8 mouse cellular contexts compared by ENCODE assay signal in genomic region chr15:78712335-78713258, GRCm38 (mm10). TPM values are rescaled to one million over a fixed set of nuclear protein-coding genes. Genes with fewer than 3 reads are reported as not detected.
DNase-seq lines count a peak whose midpoint lies in the region; ATAC-seq and TF ChIP-seq lines count a peak whose summit lies in the region.

No protein-coding gene starts in this region.

- H3K27me3 ChIP-seq in intestine, embryonic 14.5 days (replicated peaks; ENCODE audit: control insufficient read depth, insufficient read depth, low read length): peaks cover 77% of the 10 kb centered on the region
- H3K27me3 ChIP-seq in intestine, postnatal 0 days (replicated peaks; ENCODE audit: control insufficient read depth, insufficient read depth, low read length): peaks cover 37% of the 10 kb centered on the region
- peaks cover 39% of the 10 kb centered on the region for H3K27me3 ChIP-seq in forebrain, embryonic 11.5 days (ENCODE audit: control insufficient read depth, insufficient read depth, low read length)
- peaks cover 77% of the 10 kb centered on the region for H3K27me3 ChIP-seq in intestine, embryonic 15.5 days (replicated peaks)

- WGBS in intestine, embryonic 14.5 days: 8% methylated on average over 53 of the region's 53 CpGs
- 9% methylated on average over 51 of the region's 53 CpGs for WGBS in intestine, postnatal 0 days
- WGBS in forebrain, embryonic 11.5 days: 10% methylated on average over 53 of the region's 53 CpGs
- WGBS in intestine, embryonic 15.5 days: 8% methylated on average over 53 of the region's 53 CpGs

- peak overlapping the region; percentile 3; the same call in 1 of the 2 replicates for H3K4me2 ChIP-seq in intestine, embryonic 14.5 days (ENCODE audit: low read length)
- no peak overlapping the region; the same call in 1 of the 2 replicates for H3K4me2 ChIP-seq in intestine, postnatal 0 days (replicated peaks; ENCODE audit: low read depth)
- H3K4me2 ChIP-seq in forebrain, embryonic 11.5 days (ENCODE audit: low read depth, low read length, severe bottlenecking): peak overlapping the region; percentile 50
- peak overlapping the region; percentile 42 for H3K4me2 ChIP-seq in intestine, embryonic 15.5 days (replicated peaks)

- H3K9me3 ChIP-seq in intestine, embryonic 14.5 days (ENCODE audit: control insufficient read depth, low read length): no peaks in the 10 kb centered on the region
- no peaks in the 10 kb centered on the region for H3K9me3 ChIP-seq in intestine, postnatal 0 days (ENCODE audit: control insufficient read depth)
- H3K9me3 ChIP-seq in forebrain, embryonic 11.5 days (ENCODE audit: control insufficient read depth, low read length): no peaks in the 10 kb centered on the region
- no peaks in the 10 kb centered on the region for H3K9me3 ChIP-seq in intestine, embryonic 15.5 days

- H3K36me3 ChIP-seq in intestine, embryonic 14.5 days (ENCODE audit: control insufficient read depth, insufficient read depth, low read length): no peaks in the 10 kb centered on the region
- H3K36me3 ChIP-seq in intestine, postnatal 0 days (ENCODE audit: control insufficient read depth, insufficient read depth): no peaks in the 10 kb centered on the region
- no peaks in the 10 kb centered on the region for H3K36me3 ChIP-seq in forebrain, embryonic 11.5 days (ENCODE audit: control insufficient read depth, insufficient read depth, low read length)
- H3K36me3 ChIP-seq in intestine, embryonic 15.5 days: no peaks in the 10 kb centered on the region

- no peaks in the 10 kb centered on the region for H3K4me1 ChIP-seq in intestine, embryonic 14.5 days (replicated peaks; ENCODE audit: control insufficient read depth, insufficient read depth, low read length)
- no peaks in the 10 kb centered on the region for H3K4me1 ChIP-seq in intestine, postnatal 0 days (replicated peaks; ENCODE audit: control insufficient read depth, insufficient read depth, low read length)
- H3K4me1 ChIP-seq in forebrain, embryonic 11.5 days (replicated peaks; ENCODE audit: control insufficient read depth, insufficient read depth, low read length): peaks cover 13% of the 10 kb centered on the region
- H3K4me1 ChIP-seq in intestine, embryonic 15.5 days (replicated peaks): no peaks in the 10 kb centered on the region

- ATAC-seq in intestine, embryonic 14.5 days (replicated peaks; ENCODE audit: low FRiP score, low TSS enrichment, low read depth): no peak
- ATAC-seq in intestine, postnatal 0 days: no peak
- ATAC-seq in forebrain, embryonic 11.5 days (replicated peaks; ENCODE audit: low FRiP score): peak; percentile 53
- no peak for ATAC-seq in intestine, embryonic 15.5 days

- H3K9ac ChIP-seq in intestine, embryonic 14.5 days (ENCODE audit: low read length): no peak overlapping the region
- no peak overlapping the region for H3K9ac ChIP-seq in intestine, postnatal 0 days (ENCODE audit: low read depth, low read length)
- peak overlapping the region; percentile 23; the same call in 1 of the 2 replicates for H3K9ac ChIP-seq in forebrain, embryonic 11.5 days (ENCODE audit: low read length)
- no peak overlapping the region for H3K9ac ChIP-seq in intestine, embryonic 15.5 days

- DNase-seq in intestine, embryonic 14.5 days (ENCODE audit: low spot score): no peak
- peak; percentile 41 for DNase-seq in MN1 (ENCODE audit: low spot score)
- peak; percentile 64 for DNase-seq in forebrain, embryonic 11.5 days (ENCODE audit: low spot score)
- peak; percentile 19 for DNase-seq in lung, postnatal 14 days
- peak; percentile 47 for DNase-seq in right cerebral cortex, postnatal 4 days
- no peak for DNase-seq in cerebellum, adult 9-10 months

- H3K27ac ChIP-seq in intestine, embryonic 14.5 days (ENCODE audit: low read depth): no peak overlapping the region
- no peak overlapping the region for H3K27ac ChIP-seq in intestine, postnatal 0 days (ENCODE audit: low read depth, low read length)
- no peak overlapping the region for H3K27ac ChIP-seq in forebrain, embryonic 11.5 days (ENCODE audit: low read depth, low read length)
- H3K27ac ChIP-seq in intestine, embryonic 15.5 days: no peak overlapping the region

- H3K4me3 ChIP-seq in intestine, embryonic 14.5 days (ENCODE audit: low read depth, low read length): no peak overlapping the region
- no peak overlapping the region for H3K4me3 ChIP-seq in intestine, postnatal 0 days (ENCODE audit: low read depth, low read length)
- peak overlapping the region; percentile 14; the same call in 1 of the 2 replicates for H3K4me3 ChIP-seq in forebrain, embryonic 11.5 days (ENCODE audit: low read depth, low read length)
- H3K4me3 ChIP-seq in intestine, embryonic 15.5 days (replicated peaks): 0 out of 2 replicates have a peak overlapping the region, but pooled peaks have one; percentile 11

- TF ChIP-seq CTCF in intestine, postnatal 0 days (IDR thresholded peaks at IDR 0.05; ENCODE audit: low read depth): no peak

RNA-seq across cellular contexts. Expression of gene Elfn2, which starts 6.0 kb away (rescaled TPM):
- 0.03 TPM in 1 of 2 replicates, not detected in the other for polyA plus RNA-seq in intestine, embryonic 14.5 days (2014; fragmentation: Nextera tagmentation; extraction: Ambion mirVana)
- polyA plus RNA-seq in intestine, postnatal 0 days (2015; fragmentation: Nextera tagmentation; extraction: Ambion mirVana): 0.10 and 0.17 TPM in 2 replicates
- 0.08 and 0.20 TPM in 2 replicates for polyA plus RNA-seq in forebrain, embryonic 11.5 days (2014; fragmentation: Nextera tagmentation; extraction: Ambion mirVana)
- 0.08 and 0.29 TPM in 2 replicates for polyA plus RNA-seq in intestine, embryonic 15.5 days (2015; fragmentation: Nextera tagmentation; extraction: Ambion mirVana)

Comparison
In these comparisons a context has a peak if more than half of its experiments do, and no peak if none do; other contexts are left out.
1. H3K4me3 ChIP-seq: peak in forebrain, embryonic 11.5 days (single experiment) and intestine, embryonic 15.5 days (single experiment); none in intestine, embryonic 14.5 days (single experiment) and intestine, postnatal 0 days (single experiment).
2. DNase-seq: peak in MN1 (single experiment), forebrain, embryonic 11.5 days (single experiment), lung, postnatal 14 days (single experiment) and right cerebral cortex, postnatal 4 days (single experiment); none in intestine, embryonic 14.5 days (single experiment) and cerebellum, adult 9-10 months (single experiment).